Mouse (Mus musculus): ENCODE data around the gene Ergic3.

Gene Ergic3

GRCm38 (mm10) chr2:156007888-156008532 is at the start of gene Ergic3, which contains the start of gene 6430550D23Rik:
TSS of gene Ergic3 (plus strand) at chr2:156008045.
TSS of gene 6430550D23Rik (minus strand) at chr2:156007977.
- peak; percentile 95 to 99 for DNase-seq (ENCODE audit: low spot score in 2 of 2)

- DNase-seq (ENCODE audit: low spot score in 2 of 2): no peak
Measured at GRCm38 (mm10) chr2:155959981-155960380, 47.9 kb upstream of the Ergic3 start.

GRCm38 (mm10) chr2:155961862-155962261 is 46.0 kb upstream of the Ergic3 start:
- peak in 1 of 2 experiments; percentile 53 for DNase-seq (ENCODE audit: low spot score in 2 of 2)

GRCm38 (mm10) chr2:155962991-155963390 is 44.9 kb upstream of the Ergic3 start:
- DNase-seq (ENCODE audit: low spot score in 2 of 2): no peak

GRCm38 (mm10) chr2:155973348-155973747 is 34.5 kb upstream of the Ergic3 start:
- DNase-seq (ENCODE audit: low spot score in 2 of 2): no peak

GRCm38 (mm10) chr2:155974087-155974731 is 33.6 kb upstream of the Ergic3 start:
- DNase-seq (ENCODE audit: low spot score in 2 of 2): peak in 1 of 2 experiments; percentile 48

- peak in 1 of 2 experiments; percentile 69 for DNase-seq (ENCODE audit: low spot score in 2 of 2)
Measured at GRCm38 (mm10) chr2:155979328-155979991, 28.4 kb upstream of the Ergic3 start.

- no peak for DNase-seq (ENCODE audit: low spot score in 2 of 2)
Measured at GRCm38 (mm10) chr2:155985776-155986175, 22.1 kb upstream of the Ergic3 start.

GRCm38 (mm10) chr2:155987131-155987530 is 20.7 kb upstream of the Ergic3 start:
- DNase-seq (ENCODE audit: low spot score in 2 of 2): no peak

GRCm38 (mm10) chr2:155989085-155989484 is 18.8 kb upstream of the Ergic3 start:
- DNase-seq (ENCODE audit: low spot score in 2 of 2): peak; percentile 42 to 72

- peak in 1 of 2 experiments; percentile 26 for DNase-seq (ENCODE audit: low spot score in 2 of 2)
Measured at GRCm38 (mm10) chr2:155991151-155991550, 16.7 kb upstream of the Ergic3 start.

- DNase-seq (ENCODE audit: low spot score in 2 of 2): peak; percentile 53 to 75
Measured at GRCm38 (mm10) chr2:155991863-155992321, 16.0 kb upstream of the Ergic3 start.

GRCm38 (mm10) chr2:156005393-156005792 is 2.5 kb upstream of the Ergic3 start:
- peak in 1 of 2 experiments; percentile 54 for DNase-seq (ENCODE audit: low spot score in 2 of 2)

- no peak for DNase-seq (ENCODE audit: low spot score in 2 of 2)
Measured at GRCm38 (mm10) chr2:156018106-156018505, 10.3 kb downstream of the Ergic3 start.

GRCm38 (mm10) chr2:156021219-156021618 is 13.4 kb downstream of the Ergic3 start:
- no peak for DNase-seq (ENCODE audit: low spot score in 2 of 2)

- no peak for DNase-seq (ENCODE audit: low spot score in 2 of 2)
Measured at GRCm38 (mm10) chr2:156021765-156022164, 13.9 kb downstream of the Ergic3 start.

- DNase-seq (ENCODE audit: low spot score in 2 of 2): no peak
Measured at GRCm38 (mm10) chr2:156025482-156025881, 17.6 kb downstream of the Ergic3 start.

- DNase-seq (ENCODE audit: low spot score in 2 of 2): no peak
Measured at GRCm38 (mm10) chr2:156039390-156039789, 31.5 kb downstream of the Ergic3 start.

- no peak for DNase-seq (ENCODE audit: low spot score in 2 of 2)
Measured at GRCm38 (mm10) chr2:156042903-156043302, 35.1 kb downstream of the Ergic3 start.

- peak in 1 of 2 experiments; percentile 32 for DNase-seq (ENCODE audit: low spot score in 2 of 2)
Measured at GRCm38 (mm10) chr2:156047929-156048328, 40.1 kb downstream of the Ergic3 start.

GRCm38 (mm10) chr2:156052816-156053215 is 45.0 kb downstream of the Ergic3 start, which contains the start of gene Fer1l4:
TSS of gene Fer1l4 (minus strand) at chr2:156052947.
- no peak for DNase-seq (ENCODE audit: low spot score in 2 of 2)
